In genomic region chr16:25684572-25684971, GRCm38 (mm10) we compare ENCODE assay signal across 26 mouse cellular contexts. TPM values are rescaled to one million over a fixed set of nuclear protein-coding genes. Genes with fewer than 3 reads are reported as not detected.
"Had no signal": no experiment of that assay in that cellular context is flagged by ENCODE, and none has a peak within 500 bp of the region (broad histone marks: within the 10 kb centered on the region; RNA-seq: fewer than 3 reads in every experiment).

No protein-coding gene starts in this region.

- H3K9me3 ChIP-seq: embryonic facial prominence, embryonic 10.5 days; embryonic facial prominence, embryonic 12.5 days; embryonic facial prominence, embryonic 13.5 days; embryonic facial prominence, embryonic 15.5 days; forebrain, embryonic 10.5 days; forebrain, embryonic 12.5 days; forebrain, embryonic 13.5 days; forebrain, embryonic 15.5 days; heart, embryonic 10.5 days had no signal

- H3K4me1 ChIP-seq: embryonic facial prominence, embryonic 15.5 days; forebrain, embryonic 12.5 days; forebrain, embryonic 13.5 days; forebrain, embryonic 15.5 days; heart, embryonic 10.5 days had no signal

- H3K27me3 ChIP-seq: embryonic facial prominence, embryonic 12.5 days; embryonic facial prominence, embryonic 13.5 days; embryonic facial prominence, embryonic 15.5 days; forebrain, embryonic 12.5 days; forebrain, embryonic 13.5 days; forebrain, embryonic 15.5 days had no signal

- H3K4me3 ChIP-seq: embryonic facial prominence, embryonic 10.5 days; embryonic facial prominence, embryonic 12.5 days; embryonic facial prominence, embryonic 13.5 days; embryonic facial prominence, embryonic 15.5 days; erythroblast, embryonic 14.5 days; forebrain, embryonic 10.5 days; forebrain, embryonic 12.5 days; forebrain, embryonic 13.5 days; forebrain, embryonic 15.5 days had no signal

- DNase-seq: cerebellum, adult 8-10 months; cerebellum, adult 9-10 months; cerebellum, adult 9-11 months; cerebellum, postnatal 10 days; cerebellum, postnatal 14 days; cerebellum, postnatal 25 days; cerebellum, postnatal 36 days; forebrain, postnatal 0 days; gastrocnemius, postnatal 10 days; gastrocnemius, postnatal 14 days; gastrocnemius, postnatal 36 days; heart, adult 11 months; heart, adult 18-20 months; heart, adult 2 months had no signal

- H3K36me3 ChIP-seq: embryonic facial prominence, embryonic 10.5 days; embryonic facial prominence, embryonic 12.5 days; embryonic facial prominence, embryonic 13.5 days; embryonic facial prominence, embryonic 15.5 days; forebrain, embryonic 10.5 days; forebrain, embryonic 12.5 days; forebrain, embryonic 15.5 days; heart, embryonic 10.5 days had no signal

- H3K9ac ChIP-seq: embryonic facial prominence, embryonic 12.5 days; embryonic facial prominence, embryonic 13.5 days; embryonic facial prominence, embryonic 15.5 days; forebrain, embryonic 12.5 days; forebrain, embryonic 13.5 days; forebrain, embryonic 15.5 days; forebrain, postnatal 0 days had no signal

- H3K27ac ChIP-seq: embryonic facial prominence, embryonic 10.5 days; embryonic facial prominence, embryonic 12.5 days; embryonic facial prominence, embryonic 13.5 days; embryonic facial prominence, embryonic 15.5 days; forebrain, embryonic 10.5 days; forebrain, embryonic 12.5 days; forebrain, embryonic 13.5 days; forebrain, embryonic 15.5 days; heart, adult 2 months; heart, embryonic 10.5 days had no signal

- H3K4me2 ChIP-seq: embryonic facial prominence, embryonic 15.5 days; forebrain, embryonic 12.5 days; forebrain, embryonic 13.5 days; forebrain, embryonic 15.5 days had no signal

RNA-seq across cellular contexts. Expression of gene Trp63, which starts 1.0 kb away (rescaled TPM):
- total RNA-seq: common myeloid progenitor, adult 5-6 weeks; granulocyte monocyte progenitor cell, adult 5-6 weeks had no signal
- polyA plus RNA-seq: erythroblast, embryonic 14.5 days had no signal
